Mouse (Mus musculus): Measurements from ENCODE around the gene Zswim1.
"Not testable (repeated sequence)": the region's sequence is repeated elsewhere in the genome, so short reads cannot be mapped to it uniquely, and the experiment has no call there.

Zswim1 gene

GRCm38 (mm10) chr2:164831029-164831428, 8.5 kb downstream of the Zswim1 start:
- DNase-seq, result no peak

GRCm38 (mm10) chr2:164832032-164832747, 9.7 kb downstream of the Zswim1 start:
- no peak for DNase-seq

GRCm38 (mm10) chr2:164832748-164833301, 10.3 kb downstream of the Zswim1 start, which contains the start of gene Ctsa:
Ctsa (plus strand) TSS chr2:164832873.
- DNase-seq, result peak; percentile 73 to 80

- peak; percentile 77 to 84 for DNase-seq
Observed at GRCm38 (mm10) chr2:164833314-164833959, 11.0 kb downstream of the Zswim1 start, which contains the start of gene Neurl2. Neurl2 (minus strand) TSS chr2:164833456.

GRCm38 (mm10) chr2:164834531-164834930, 12.0 kb downstream of the Zswim1 start:
- DNase-seq, result no peak

GRCm38 (mm10) chr2:164835164-164835563, 12.7 kb downstream of the Zswim1 start:
- no peak for DNase-seq

GRCm38 (mm10) chr2:164845782-164846181, 23.3 kb downstream of the Zswim1 start:
- no peak for DNase-seq

GRCm38 (mm10) chr2:164850061-164850460, 27.6 kb downstream of the Zswim1 start:
- no peak for DNase-seq

- not testable (repeated sequence) for DNase-seq
Observed at GRCm38 (mm10) chr2:164855572-164855971, 33.1 kb downstream of the Zswim1 start.

- peak in 1 of 2 experiments; percentile 31 for DNase-seq
Observed at GRCm38 (mm10) chr2:164856309-164857100, 34.0 kb downstream of the Zswim1 start.

GRCm38 (mm10) chr2:164857101-164857821, 34.8 kb downstream of the Zswim1 start, which contains the start of gene Pltp:
Pltp (minus strand) TSS chr2:164857711.
- peak; percentile 27 to 40 for DNase-seq

- no peak for DNase-seq
Observed at GRCm38 (mm10) chr2:164857842-164858553, 35.5 kb downstream of the Zswim1 start.

- no peak for DNase-seq
Observed at GRCm38 (mm10) chr2:164859155-164859554, 36.7 kb downstream of the Zswim1 start.

- no peak for DNase-seq
Observed at GRCm38 (mm10) chr2:164859640-164860432, 37.4 kb downstream of the Zswim1 start.

- no peak for DNase-seq
Observed at GRCm38 (mm10) chr2:164861094-164861493, 38.6 kb downstream of the Zswim1 start.

GRCm38 (mm10) chr2:164862179-164862861, 39.8 kb downstream of the Zswim1 start:
- no peak for DNase-seq

GRCm38 (mm10) chr2:164863411-164863810, 40.9 kb downstream of the Zswim1 start:
- not testable (repeated sequence) for DNase-seq

GRCm38 (mm10) chr2:164864593-164864992, 42.1 kb downstream of the Zswim1 start:
- no peak for DNase-seq

- DNase-seq, result peak in 1 of 2 experiments; percentile 44
Observed at GRCm38 (mm10) chr2:164866741-164867551, 44.5 kb downstream of the Zswim1 start.
